Mouse (Mus musculus) thymus, adult 2 months (tissue): ENCODE data around the gene Abca4.

Experiments used
- CTCF ChIP-seq: fragments of 200-500 bp; IDR thresholded peaks from 2 replicates; pipeline ENCODE4 v1.5.1; 2012; ENCODE audit warnings: mild to moderate bottlenecking, control low read depth, low read length, moderate library complexity, borderline replicate concordance; ENCODE audit not compliant: control insufficient read depth, poor library complexity, insufficient read depth; ENCODE audit errors: extremely low read depth
- POLR2A ChIP-seq: fragments of 200-500 bp; IDR thresholded peaks from 2 replicates; pipeline ENCODE4 v1.6.1; 2012; ENCODE audit warnings: mild to moderate bottlenecking, low read length, control low read depth, moderate library complexity; ENCODE audit not compliant: control insufficient read depth, poor library complexity, insufficient read depth; ENCODE audit errors: extremely low read depth

- TF ChIP-seq CTCF, result no peak
- TF ChIP-seq POLR2A, result no peak
Measured at GRCm38 (mm10) chr3:122009818-122010217, 34.4 kb upstream of the Abca4 start.
